Mouse (Mus musculus) forebrain, embryonic 13.5 days (tissue): ENCODE data around the gene Utp4. TPM values are rescaled to one million over a fixed set of nuclear protein-coding genes. Genes with fewer than 3 reads are reported as not detected.
"Not testable (repeated sequence)": the region's sequence is repeated elsewhere in the genome, so short reads cannot be mapped to it uniquely, and the experiment has no call there.

Experiments used
- ATAC-seq: fragments of 200-750 bp; cut with Nextera tagmentation; 2 replicates; pipeline ENCODE4 v1.8.0; 2017
- H3K27ac ChIP-seq: fragments of 300-500 bp; sonication (generic); 2 replicates; pipeline ENCODE4 v1.5.1; 2015; ENCODE audit warnings: inconsistent platforms, mild to moderate bottlenecking, moderate library complexity
- H3K27me3 ChIP-seq: fragments of 300-500 bp; sonication (generic); 2 replicates; pipeline ENCODE4 v1.6.1; 2015; ENCODE audit warnings: mild to moderate bottlenecking, inconsistent platforms
- H3K36me3 ChIP-seq: fragments of 300-500 bp; sonication (generic); 2 replicates; pipeline ENCODE4 v1.6.1; 2015; ENCODE audit warnings: mild to moderate bottlenecking, inconsistent platforms; ENCODE audit not compliant: poor library complexity, severe bottlenecking
- H3K4me1 ChIP-seq: fragments of 300-500 bp; sonication (generic); 2 replicates; pipeline ENCODE4 v1.6.1; 2015; ENCODE audit warnings: inconsistent platforms
- H3K4me2 ChIP-seq: fragments of 300-500 bp; sonication (generic); 2 replicates; pipeline ENCODE4 v1.6.1; 2015; ENCODE audit warnings: inconsistent platforms, mild to moderate bottlenecking, moderate library complexity
- H3K4me3 ChIP-seq: fragments of 300-500 bp; sonication (generic); 2 replicates; pipeline ENCODE4 v1.5.1; 2015; ENCODE audit warnings: mild to moderate bottlenecking, inconsistent platforms
- H3K9ac ChIP-seq: fragments of 300-500 bp; sonication (generic); 2 replicates; pipeline ENCODE4 v1.6.1; 2015; ENCODE audit warnings: mild to moderate bottlenecking, inconsistent platforms
- H3K9me3 ChIP-seq: fragments of 300-500 bp; sonication (generic); replicated peaks from 2 replicates; pipeline ENCODE4 v1.6.1; 2016; ENCODE audit warnings: inconsistent platforms
- WGBS: fragments of 180-500 bp; shearing (Covaris S2); methylation state at CpG from one replicate; pipeline ENCODE4 v1.1.7; 2015; 5-methylcytosine and 5-hydroxymethylcytosine counted together
- polyA plus RNA-seq: library from polyadenylated mRNA; unstranded; fragments of >200 nt; fragmentation: Nextera tagmentation; extraction: Ambion mirVana; gene quantifications from 2 replicates; pipeline ENCODE4 v1.2.1, GENCODE M21; 2015

The Utp4 gene
- polyA plus RNA-seq, 1 experiment from 2014 or later = 49.4 TPM

DNA sequence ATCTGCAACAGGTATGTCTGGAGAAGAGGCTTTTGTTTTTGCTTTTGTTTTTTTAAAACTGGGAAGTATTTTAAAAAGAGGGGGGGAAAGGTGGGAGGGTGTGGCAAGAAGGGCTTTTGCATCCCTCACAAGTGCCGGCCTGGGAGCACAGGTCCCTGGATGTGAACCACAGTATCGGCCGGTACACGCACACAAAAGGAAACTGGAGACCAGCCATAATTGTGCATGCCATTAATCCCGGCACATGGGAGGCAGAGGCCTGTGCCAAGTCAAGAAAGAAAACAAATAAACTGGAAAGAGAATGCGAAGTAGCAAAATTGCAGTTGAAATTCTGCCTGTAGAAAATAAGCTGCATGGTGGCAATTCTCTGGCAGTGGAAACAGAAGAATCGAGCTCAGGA, 14.9 kb downstream of the Utp4 start:
- no peak for ATAC-seq
- WGBS = 72% methylated on average over 7 of the region's 7 CpGs
- Histone ChIP-seq H3K9ac (no peak overlapping the region), H3K36me3 (peaks cover 81% of the 10 kb centered on the region), H3K4me3 (no peak overlapping the region), H3K27me3 (no peaks in the 10 kb centered on the region), H3K27ac (no peak overlapping the region), H3K4me1 (no peaks in the 10 kb centered on the region), H3K4me2 (no peak overlapping the region), H3K9me3 (no peaks in the 10 kb centered on the region)

DNA sequence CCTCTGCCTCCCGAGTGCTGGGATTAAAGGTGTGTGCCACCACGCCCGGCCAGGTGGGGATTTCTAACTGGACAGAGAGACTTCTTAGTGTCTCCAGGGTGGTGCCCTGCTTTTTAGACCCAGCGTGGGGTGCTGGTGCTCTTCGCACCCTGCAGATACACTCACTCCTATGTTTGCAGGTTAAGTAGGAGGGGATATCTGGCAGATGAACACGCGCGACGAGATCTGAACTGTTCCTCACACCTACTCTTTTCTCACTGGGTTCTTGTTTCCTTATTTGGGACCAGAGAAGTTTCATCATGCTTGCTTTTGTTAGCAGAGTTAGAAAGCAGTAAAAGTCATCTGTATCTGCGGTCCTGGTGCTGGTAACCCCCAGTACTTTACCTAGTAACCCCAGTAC, 20.2 kb downstream of the Utp4 start:
- no peak overlapping the region for H3K4me3 ChIP-seq
- no peak overlapping the region for H3K9ac ChIP-seq
- H3K9me3 ChIP-seq = no peaks in the 10 kb centered on the region
- H3K4me2 ChIP-seq = no peak overlapping the region
- no peaks in the 10 kb centered on the region for H3K27me3 ChIP-seq
- no peak overlapping the region for H3K27ac ChIP-seq
- peaks cover 82% of the 10 kb centered on the region for H3K36me3 ChIP-seq
- H3K4me1 ChIP-seq = no peaks in the 10 kb centered on the region
- WGBS = 99% methylated on average over 10 of the region's 10 CpGs
- ATAC-seq = no peak

DNA sequence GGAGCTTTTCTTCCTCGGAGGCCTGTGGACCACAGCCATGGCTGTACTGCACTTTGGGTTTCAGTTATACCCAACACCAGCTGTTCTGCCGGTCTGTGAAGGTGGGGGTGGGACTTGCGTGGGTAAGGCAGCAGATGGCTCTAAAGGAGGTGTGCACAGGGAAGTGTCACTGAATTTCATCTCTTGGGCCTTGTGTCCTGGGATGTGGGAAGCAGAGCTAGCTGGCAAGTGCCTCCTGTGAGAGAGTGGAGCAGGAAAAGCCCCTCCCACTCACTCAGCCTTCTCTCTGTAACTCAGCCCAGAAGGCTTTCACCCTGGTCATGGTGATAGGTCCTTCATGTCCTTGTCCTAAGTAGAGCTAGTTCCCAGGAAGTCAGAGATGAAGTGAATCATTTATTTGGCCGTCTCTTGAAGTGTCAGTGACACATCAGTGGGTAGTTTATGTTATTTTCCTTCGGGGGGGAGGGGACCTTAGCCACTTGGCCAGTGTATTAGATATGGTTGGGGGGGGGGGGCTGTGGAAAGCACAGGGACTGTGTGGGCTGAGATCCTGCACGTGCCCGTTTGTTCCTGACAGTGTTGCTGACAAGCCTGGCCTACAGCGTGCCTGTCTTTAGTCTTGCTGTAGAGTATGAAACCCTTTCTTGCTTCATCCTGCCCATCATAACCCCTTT, 26.4 kb downstream of the Utp4 start:
- Histone ChIP-seq H3K27me3 (no peaks in the 10 kb centered on the region), H3K27ac (peak overlapping the region; percentile 14), H3K4me3 (no peak overlapping the region), H3K9me3 (no peaks in the 10 kb centered on the region), H3K9ac (no peak overlapping the region), H3K4me2 (no peak overlapping the region), H3K36me3 (peaks cover 84% of the 10 kb centered on the region), H3K4me1 (0 out of 2 replicates have a peak, but pooled peaks cover 3% of the 10 kb centered on the region)
- 89% methylated on average over 8 of the region's 8 CpGs for WGBS
- no peak for ATAC-seq

DNA sequence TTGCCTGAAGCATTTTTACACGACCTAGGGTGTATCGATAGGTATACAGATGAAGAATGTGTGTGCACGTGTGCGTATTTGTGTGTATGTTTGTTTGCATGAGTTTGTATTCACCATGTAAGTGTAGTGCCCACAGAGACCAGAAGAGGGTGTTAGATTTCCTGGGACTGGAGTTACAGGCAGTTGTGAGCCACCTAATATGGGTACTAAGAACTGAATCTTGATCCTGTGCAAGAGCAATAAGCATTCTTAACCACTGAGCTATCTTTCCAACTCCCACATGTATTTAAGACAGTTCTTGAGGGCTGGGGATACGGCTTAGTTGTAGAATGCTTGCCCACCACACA, 26.9 kb downstream of the Utp4 start:
- H3K4me1 ChIP-seq = 0 out of 2 replicates have a peak, but pooled peaks cover 3% of the 10 kb centered on the region
- H3K9ac ChIP-seq = no peak overlapping the region
- no peaks in the 10 kb centered on the region for H3K27me3 ChIP-seq
- H3K4me3 ChIP-seq = no peak overlapping the region
- no peaks in the 10 kb centered on the region for H3K9me3 ChIP-seq
- 95% methylated on average over 5 of the region's 5 CpGs for WGBS
- no peak for ATAC-seq
- H3K27ac ChIP-seq = no peak overlapping the region
- H3K4me2 ChIP-seq = no peak overlapping the region
- peaks cover 79% of the 10 kb centered on the region for H3K36me3 ChIP-seq

DNA sequence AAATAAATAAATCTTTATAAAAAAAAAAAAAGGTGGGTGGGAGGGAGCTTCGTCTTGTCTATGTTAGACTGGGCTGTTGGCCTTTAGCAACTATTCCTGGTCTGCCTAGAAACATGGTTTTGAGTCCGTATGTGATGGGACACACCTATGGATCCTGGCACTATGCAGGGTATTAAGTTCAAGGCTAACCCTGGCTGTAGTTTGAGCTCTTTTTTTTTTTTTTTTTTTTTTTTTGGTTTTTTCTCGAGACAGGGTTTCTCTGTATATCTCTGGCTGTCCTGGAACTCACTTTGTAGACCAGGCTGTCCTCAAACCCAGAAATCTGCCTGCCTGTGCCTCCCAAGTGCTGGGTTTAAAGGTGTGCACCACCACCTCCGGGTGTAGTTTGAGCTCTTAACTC, 30.6 kb downstream of the Utp4 start:
- Histone ChIP-seq H3K27me3 (no peaks in the 10 kb centered on the region), H3K9ac (no peak overlapping the region), H3K9me3 (no peaks in the 10 kb centered on the region), H3K4me1 (0 out of 2 replicates have a peak, but pooled peaks cover 3% of the 10 kb centered on the region), H3K36me3 (peaks cover 42% of the 10 kb centered on the region), H3K4me3 (no peak overlapping the region), H3K27ac (no peak overlapping the region), H3K4me2 (no peak overlapping the region)
- ATAC-seq = no peak
- 83% methylated on average over 4 of the region's 4 CpGs for WGBS

DNA sequence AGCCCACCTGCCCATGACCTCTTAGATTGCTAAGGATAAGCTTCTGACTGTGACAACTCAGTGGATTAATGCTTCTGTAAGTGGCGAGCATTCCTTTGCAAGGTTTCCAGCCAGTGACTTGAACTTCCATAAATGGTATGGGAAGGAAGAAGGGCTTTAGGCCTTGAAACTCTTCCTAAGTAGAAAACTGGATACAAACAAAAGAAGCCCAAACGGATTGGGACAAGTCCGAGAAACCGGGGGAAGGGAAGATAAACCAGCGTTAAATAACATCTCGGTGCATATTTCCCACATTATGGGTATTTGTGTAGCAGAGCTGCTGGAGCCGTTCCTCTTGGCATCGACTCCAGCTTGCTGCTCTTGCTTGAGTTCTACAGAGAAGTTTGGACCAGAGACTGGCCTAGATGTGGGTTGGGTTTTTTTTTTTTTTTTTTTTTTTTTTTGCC, 31.5 kb downstream of the Utp4 start:
- H3K4me3 ChIP-seq = no peak overlapping the region
- no peak overlapping the region for H3K9ac ChIP-seq
- no peak for ATAC-seq
- no peaks in the 10 kb centered on the region for H3K27me3 ChIP-seq
- H3K4me2 ChIP-seq = no peak overlapping the region
- WGBS = 88% methylated on average over 8 of the region's 8 CpGs
- H3K9me3 ChIP-seq = no peaks in the 10 kb centered on the region
- H3K36me3 ChIP-seq = peaks cover 34% of the 10 kb centered on the region
- no peak overlapping the region for H3K27ac ChIP-seq
- no peaks in the 10 kb centered on the region for H3K4me1 ChIP-seq

DNA sequence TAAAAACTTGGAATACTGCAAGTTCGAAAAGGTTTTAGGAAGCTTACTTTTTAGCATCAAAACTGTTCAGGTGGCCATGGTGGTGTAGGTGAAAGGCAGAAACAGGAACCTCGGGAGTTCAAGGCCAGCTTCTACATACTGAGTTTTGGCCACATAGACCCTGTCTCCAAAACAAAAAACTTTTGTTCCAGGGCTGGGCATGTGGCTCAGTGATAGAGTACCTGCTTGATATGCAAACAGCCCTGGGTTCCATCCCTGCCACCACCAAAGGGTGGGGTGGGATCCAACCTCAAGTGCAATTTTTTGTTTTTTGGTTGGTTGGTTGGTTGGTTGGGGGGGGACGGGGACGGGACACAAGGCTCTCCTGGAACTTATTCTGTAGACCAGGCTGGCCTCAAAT, 32.0 kb downstream of the Utp4 start:
- 88% methylated on average over 4 of the region's 4 CpGs for WGBS
- Histone ChIP-seq H3K36me3 (peaks cover 29% of the 10 kb centered on the region), H3K4me2 (no peak overlapping the region), H3K27me3 (no peaks in the 10 kb centered on the region), H3K27ac (no peak overlapping the region), H3K9ac (no peak overlapping the region), H3K4me1 (no peaks in the 10 kb centered on the region), H3K4me3 (no peak overlapping the region), H3K9me3 (no peaks in the 10 kb centered on the region)
- no peak for ATAC-seq

DNA sequence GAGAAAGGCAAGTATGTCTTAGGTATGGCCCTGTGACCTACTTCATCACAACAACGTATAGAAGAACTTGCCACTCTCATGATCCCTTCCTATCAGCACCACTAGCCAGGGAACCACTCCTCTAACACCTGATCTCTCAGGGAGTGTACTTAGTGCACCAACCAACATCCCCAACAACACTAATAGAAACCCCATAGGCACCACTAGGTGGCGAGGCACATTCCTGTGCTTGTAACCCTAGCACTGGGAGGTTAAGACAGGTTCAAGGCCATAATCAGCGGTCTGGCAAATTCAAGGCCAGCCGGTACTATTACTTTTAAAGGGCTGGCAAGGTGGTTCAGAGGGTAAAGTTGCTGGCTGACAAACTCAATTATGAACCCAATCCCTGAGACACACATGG, 33.8 kb downstream of the Utp4 start:
- WGBS = 51% methylated on average over 4 of the region's 4 CpGs
- H3K36me3 ChIP-seq = peaks cover 14% of the 10 kb centered on the region

DNA sequence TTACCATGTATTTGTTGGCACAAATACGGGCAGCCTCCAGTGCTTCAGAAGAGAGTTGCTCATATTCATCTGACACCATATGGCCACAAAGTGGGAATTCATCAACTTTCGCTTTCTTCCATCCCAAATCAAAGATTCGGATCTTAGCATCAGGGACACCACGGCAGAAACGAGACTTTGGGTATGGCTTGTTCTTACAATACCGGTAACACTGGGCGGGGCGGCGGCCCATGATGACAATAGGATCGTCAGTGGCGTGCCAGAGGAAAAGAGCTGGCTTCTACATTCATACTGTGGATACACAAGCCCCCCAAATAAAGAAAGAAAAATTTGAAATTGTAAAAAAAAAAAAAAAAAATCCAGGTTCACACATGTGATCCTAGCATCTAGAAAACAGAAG, 34.7 kb downstream of the Utp4 start:
- not testable (repeated sequence) for H3K36me3 ChIP-seq, H3K4me3 ChIP-seq, H3K4me2 ChIP-seq, ATAC-seq, H3K4me1 ChIP-seq, H3K9me3 ChIP-seq, H3K9ac ChIP-seq, H3K27me3 ChIP-seq, H3K27ac ChIP-seq
- WGBS = 92% methylated on average over 11 of the region's 11 CpGs

More for the DNA sequence above, 33.8 kb downstream of the Utp4 start:
- ATAC-seq = no peak
- H3K27me3 ChIP-seq = peaks cover 1% of the 10 kb centered on the region; the same call in 1 of the 2 replicates
- no peak overlapping the region for H3K4me2 ChIP-seq
- no peaks in the 10 kb centered on the region for H3K9me3 ChIP-seq
- H3K27ac ChIP-seq = no peak overlapping the region
- no peak overlapping the region for H3K4me3 ChIP-seq
- H3K4me1 ChIP-seq = peaks cover 1% of the 10 kb centered on the region
- no peak overlapping the region for H3K9ac ChIP-seq

DNA sequence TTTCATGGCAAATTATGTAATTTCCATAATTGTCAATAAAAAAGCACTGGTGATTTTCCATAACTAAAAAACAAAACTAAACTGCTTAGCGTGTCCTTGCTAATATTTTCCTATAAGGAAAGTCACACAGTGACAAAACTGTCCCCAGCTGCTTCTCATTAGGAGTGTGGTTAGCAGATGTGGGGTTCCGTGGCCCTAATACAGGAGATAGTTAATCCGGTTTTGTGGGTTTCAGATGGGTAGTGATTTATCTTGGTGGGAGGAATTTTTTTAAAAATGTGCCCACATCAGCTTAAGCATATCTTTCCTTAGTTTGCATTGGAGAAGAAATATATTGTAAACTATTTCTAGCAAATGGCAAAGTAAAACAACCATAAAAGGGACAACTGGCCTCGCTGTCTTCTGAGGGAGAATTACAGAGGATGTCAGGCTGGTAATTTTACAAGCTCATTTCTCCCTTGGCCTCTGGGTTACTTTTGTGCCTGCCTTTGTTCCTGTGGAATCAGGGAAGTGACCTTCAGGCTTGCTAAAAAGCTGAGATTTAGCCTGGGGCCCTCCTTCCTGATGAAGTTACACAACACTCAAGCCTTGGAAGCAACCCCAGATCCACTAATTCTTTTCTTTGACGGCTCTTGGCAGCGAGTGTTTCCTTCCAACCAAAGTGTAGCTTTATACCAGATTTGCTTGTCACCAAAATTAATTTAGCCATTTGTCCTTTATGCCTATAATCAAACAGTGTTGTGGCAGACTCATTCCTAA, 35.9 kb downstream of the Utp4 start:
- H3K36me3 ChIP-seq = no peaks in the 10 kb centered on the region
- H3K27ac ChIP-seq = no peak overlapping the region
- 65% methylated on average over 6 of the region's 6 CpGs for WGBS
- H3K27me3 ChIP-seq = peaks cover 18% of the 10 kb centered on the region
- H3K9me3 ChIP-seq = no peaks in the 10 kb centered on the region
- H3K9ac ChIP-seq = no peak overlapping the region
- no peak overlapping the region for H3K4me2 ChIP-seq
- no peak for ATAC-seq
- no peak overlapping the region for H3K4me3 ChIP-seq
- H3K4me1 ChIP-seq = peaks cover 8% of the 10 kb centered on the region

DNA sequence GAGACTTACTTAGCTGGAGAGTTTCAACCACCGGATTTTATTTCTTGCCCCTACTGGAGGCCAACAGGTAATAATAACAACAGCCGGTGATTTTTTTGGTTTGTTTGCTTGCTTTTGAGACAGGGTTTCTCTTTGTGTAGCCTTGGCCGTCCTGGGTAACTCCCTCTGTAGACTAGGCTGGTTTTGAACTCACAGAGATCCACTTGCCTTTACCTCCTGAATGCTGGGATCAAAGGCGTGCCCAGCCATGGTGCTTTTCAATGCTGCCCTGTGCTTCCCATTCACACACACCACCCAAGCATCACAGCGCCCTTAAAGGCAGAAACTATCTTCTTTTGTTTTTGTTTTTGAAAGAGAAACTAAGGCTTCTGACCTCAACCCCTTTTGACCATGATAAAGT, 36.5 kb downstream of the Utp4 start:
- Histone ChIP-seq H3K9ac (no peak overlapping the region), H3K36me3 (no peaks in the 10 kb centered on the region), H3K4me3 (no peak overlapping the region), H3K27ac (no peak overlapping the region), H3K27me3 (peaks cover 22% of the 10 kb centered on the region), H3K9me3 (no peaks in the 10 kb centered on the region), H3K4me2 (no peak overlapping the region), H3K4me1 (peaks cover 8% of the 10 kb centered on the region)
- no peak for ATAC-seq
- 84% methylated on average over 5 of the region's 5 CpGs for WGBS

DNA sequence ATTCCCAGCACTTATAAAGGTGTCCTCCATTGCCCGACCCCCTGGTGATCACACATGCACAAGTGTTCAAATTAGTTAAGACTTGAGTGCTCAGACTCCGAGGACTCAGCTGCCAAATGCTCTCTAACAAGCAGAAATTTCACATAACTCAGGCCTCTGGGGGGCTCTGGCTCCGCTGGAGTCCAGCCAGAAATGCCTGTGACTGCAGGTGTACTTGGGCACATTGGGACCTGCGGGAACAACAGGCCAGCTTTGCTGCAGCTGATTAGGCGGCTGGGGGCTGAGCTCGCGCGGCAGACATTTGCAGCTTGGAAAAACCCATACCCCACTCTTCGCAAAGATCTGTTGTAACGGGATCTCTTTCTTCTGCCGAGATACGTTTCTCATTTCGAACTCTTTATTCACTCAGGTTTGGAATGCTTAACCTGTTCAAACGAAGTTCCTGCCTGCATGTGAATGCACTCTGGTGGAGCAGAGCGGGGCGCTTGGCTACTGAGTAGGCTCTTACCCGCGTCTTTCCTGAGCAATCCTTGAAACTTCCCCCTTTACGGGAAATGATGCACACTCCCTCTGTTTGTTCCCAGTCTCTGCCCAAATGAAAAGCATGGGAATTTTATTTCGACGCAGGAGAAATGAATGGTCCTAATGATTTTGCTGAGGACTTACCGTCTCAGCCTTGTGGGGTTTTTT, 39.1 kb downstream of the Utp4 start:
- H3K27me3 ChIP-seq = peaks cover 27% of the 10 kb centered on the region
- peaks cover 23% of the 10 kb centered on the region for H3K4me1 ChIP-seq
- WGBS = 12% methylated on average over 22 of the region's 22 CpGs
- no peak for ATAC-seq
- H3K9ac ChIP-seq = no peak overlapping the region
- peak overlapping the region; percentile 13; the same call in 1 of the 2 replicates for H3K4me3 ChIP-seq
- no peak overlapping the region for H3K27ac ChIP-seq
- no peaks in the 10 kb centered on the region for H3K9me3 ChIP-seq
- H3K4me2 ChIP-seq = peak overlapping the region; percentile 42
- H3K36me3 ChIP-seq = no peaks in the 10 kb centered on the region
